Mouse (Mus musculus) brain, embryonic 18.5 days (tissue): ENCODE data around the gene Clpb.

Experiments used
- DNase-seq: peaks from one replicate; pipeline ENCODE4 v3.0.0-alpha.2; 2012; ENCODE audit warnings: low read depth, low spot score

Clpb gene

DNA sequence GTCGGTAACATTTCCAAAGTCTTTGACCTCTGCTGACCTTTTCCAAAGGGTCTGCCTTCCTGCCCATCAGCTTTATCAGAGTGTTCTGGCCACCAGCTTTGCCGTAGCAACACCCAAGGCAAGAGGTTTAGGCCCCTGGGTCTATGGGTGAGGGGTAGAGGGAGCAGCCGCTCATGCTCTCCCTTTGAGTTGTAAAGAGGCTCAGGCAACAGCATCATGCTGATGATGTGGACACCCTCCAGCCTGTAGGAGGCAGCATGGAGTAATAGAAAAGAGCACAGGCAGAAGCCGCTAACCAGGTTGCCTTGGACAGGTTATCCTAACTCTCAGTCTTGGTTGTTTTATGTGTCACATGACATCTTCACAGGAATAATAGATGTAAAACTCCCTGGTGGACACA is 61.6 kb downstream of the Clpb start:
- no peak for DNase-seq

DNA sequence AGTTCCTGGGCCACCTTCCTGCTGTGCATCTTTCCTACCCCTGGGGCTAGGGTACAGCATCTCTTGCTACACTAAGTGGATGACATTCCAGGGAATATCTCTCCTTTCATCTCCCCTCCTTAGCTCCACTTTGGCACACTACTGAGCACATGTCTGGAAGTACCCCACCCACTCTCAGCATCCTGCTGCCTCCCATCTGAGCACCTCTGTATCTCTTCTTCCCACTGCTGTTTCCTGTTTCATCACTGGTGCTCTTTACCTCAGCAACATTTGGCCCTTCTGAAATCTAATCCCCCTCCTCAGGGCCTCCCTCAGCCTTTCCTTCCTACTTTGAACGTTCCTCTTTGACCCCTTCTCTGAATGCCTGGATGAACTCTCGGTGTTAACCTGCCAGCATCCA is 63.5 kb downstream of the Clpb start:
- DNase-seq: no peak

DNA sequence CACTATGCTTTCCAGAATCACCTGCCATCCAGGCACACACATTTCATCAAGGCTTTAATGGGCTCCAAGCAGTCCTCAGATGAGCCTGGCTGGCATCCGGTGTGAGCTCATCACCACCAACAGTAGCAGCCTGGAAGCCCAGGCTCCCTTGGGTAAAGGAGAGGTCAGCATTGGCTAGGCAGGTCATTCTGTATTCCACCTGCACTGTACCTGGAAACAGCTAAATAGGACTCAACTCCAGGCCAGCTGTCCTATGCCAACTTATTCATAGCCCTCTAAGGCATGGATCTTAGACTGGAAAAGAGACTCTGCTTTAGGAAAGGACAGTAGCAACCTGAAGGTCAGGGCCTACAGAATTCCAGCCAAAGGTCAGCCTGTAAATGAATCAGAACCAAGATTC is 68.7 kb downstream of the Clpb start:
- no peak for DNase-seq

DNA sequence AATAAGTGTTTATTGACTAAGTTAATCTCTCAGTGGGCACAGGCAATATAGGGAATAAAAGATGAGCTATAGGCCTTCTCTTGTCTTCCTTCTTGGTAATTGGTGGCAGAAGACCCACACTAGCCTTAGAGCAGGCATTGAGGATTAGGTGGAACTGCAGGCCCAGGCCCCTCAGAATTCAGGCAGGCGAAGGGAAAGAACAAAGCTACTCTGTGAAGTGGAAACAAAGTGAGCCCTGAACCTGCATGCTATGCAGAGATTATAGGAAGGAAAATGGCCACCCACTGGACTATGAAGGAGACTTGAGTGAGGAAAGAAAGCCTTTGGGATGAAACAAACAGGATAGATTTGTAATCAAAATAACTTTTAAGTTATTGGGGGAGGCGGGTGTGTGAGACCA is 69.6 kb downstream of the Clpb start:
- no peak for DNase-seq

DNA sequence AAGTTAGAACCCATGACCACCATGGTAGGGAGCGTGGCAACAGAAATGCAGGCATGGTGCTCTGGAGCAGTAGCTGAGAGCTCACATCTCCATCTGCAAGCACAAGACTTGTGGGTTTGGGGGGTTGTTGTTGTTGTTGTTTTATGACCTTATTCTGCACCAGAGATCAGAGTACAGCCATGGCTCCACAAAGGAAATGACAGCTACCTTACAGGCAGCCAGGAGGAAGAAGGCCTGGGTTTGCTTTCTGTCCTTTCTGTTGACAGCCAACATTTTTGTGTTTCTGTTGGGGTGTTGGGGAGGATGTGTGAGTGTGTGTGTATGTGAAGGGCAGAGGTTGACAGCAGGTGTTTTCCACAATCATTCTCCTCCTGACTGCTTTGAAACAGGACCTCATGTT is 71.9 kb downstream of the Clpb start:
- no peak for DNase-seq

DNA sequence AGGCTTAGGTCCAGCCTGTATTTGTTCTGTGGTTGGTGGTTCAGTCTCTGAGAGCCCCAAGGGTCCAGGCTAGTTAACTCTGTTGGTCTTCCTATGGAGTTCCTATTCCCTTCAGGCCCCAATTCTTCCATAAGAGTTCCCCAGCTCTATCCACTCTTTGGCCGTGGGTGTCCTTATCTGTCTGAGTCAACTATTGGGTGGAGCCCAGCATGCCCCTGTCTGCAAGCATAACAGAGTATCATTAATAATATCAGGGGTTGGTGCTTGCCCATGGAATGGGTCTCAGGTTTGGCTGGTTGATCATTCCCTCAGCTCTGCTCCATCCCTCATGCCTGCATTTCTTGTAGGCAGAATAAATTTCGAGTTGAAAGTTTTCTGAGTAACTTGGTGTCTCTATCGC is 74.3 kb downstream of the Clpb start:
- no peak for DNase-seq

DNA sequence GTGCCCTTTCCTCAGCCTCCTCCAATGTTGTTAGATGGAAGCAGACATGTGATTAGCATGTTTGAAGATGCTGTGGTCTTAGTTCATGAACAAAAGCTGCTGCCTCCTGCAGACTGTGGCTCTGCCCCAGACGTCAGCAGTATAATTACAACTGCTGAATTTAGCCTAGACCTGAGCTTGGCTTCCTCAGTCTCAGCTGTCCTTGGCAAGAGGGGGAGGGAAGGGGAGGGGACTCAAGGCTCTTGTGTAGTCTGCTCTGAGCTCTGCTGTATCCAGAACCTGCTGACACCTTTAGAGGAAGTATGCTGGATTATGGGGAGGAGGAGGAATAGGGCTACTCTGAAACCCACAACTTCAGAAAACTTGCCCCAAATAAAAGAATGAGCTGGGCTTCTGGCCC is 76.2 kb downstream of the Clpb start:
- no peak for DNase-seq

DNA sequence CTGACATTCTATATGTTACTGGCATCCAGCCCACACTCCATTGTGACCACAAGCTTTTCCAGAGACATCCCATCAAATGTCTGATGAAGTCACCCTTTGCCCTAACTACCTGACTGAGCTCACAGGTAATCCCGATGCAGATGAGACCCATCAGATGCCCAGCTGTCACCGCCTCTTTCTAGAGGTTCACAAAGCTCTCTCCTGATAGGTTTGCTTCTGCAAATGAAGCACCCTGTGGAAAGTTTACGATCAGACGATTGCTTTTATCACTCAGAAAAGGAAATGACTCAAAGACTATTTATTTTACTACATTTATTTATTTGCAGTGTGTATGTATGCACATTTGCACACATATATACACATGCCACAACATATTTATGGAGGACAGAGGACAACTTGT is 80.1 kb downstream of the Clpb start:
- DNase-seq: no peak

DNA sequence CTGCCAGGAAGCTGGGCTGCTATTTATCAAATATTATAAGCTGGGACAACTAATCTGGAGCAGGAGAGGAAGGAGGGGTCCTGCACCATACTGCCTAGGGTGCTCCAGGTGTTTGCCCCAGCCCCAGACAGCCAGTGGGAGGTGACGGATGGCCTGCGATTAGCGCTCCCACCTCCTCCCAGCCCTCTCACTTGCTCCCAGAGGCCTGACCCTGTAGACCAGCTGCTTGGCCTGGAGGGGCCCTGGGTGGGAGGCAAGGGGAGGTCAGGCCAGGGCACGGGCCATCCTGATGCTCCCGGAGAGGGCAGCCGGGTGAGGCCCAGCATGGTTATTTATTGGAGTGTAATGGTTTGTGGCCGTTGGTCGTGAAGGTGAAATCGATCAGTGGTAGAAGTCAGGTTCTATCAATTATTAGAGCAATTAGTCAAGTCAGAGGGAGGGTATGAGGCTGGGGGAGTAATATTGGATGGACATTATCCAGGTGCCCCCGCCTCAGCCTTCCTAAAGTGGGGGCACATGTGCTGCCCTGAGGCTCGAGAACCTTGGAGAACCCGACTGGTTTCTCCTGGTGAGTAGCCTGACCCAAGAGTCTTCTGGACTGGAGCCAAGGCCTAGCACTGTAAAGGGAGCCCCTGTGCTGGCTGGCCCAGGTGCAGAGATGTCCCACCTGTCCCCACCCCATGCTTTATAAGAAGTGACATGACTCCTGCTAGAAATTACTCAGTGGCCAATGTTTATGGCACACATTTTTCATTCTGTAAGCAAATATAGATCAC is 83.3 kb downstream of the Clpb start:
- DNase-seq: no peak

DNA sequence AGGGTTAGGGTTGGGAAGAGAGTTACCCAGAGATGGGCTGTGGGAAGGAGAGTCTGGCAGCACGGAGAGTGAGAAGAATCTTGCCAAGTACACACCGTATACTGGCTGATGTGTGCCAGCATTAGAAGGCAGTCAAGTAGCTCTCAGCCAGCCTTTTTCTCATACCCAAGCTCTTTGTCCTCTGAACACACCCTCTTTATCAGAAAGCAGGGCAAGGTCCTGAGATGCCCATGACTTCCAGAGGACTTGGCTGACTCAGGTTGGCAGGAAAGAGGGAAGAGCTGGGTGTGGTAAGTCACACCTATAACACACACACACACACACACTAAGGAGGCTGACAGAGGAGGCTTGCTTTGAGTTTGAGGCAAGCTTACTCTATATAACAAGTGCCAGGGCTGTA is 86.8 kb downstream of the Clpb start:
- DNase-seq: no peak

DNA sequence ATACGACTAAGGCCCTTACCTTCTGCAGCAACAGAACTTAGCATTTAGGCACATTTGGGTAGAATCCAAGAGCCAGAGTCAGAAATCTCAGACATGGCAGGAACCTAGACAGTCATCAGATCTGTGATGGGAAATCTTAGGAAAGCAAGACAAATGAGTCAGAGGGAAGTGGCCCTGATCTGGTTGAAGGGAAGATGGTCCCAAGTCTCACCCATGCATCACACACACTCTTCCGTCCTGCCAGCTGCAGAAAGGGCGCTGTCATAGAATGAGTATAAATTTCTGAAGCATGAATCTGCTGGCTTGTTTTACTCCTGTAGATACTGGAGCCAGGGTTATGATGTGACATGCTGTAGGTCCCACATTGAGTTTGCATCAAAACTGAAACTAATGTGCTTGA is 88.9 kb downstream of the Clpb start:
- no peak for DNase-seq

DNA sequence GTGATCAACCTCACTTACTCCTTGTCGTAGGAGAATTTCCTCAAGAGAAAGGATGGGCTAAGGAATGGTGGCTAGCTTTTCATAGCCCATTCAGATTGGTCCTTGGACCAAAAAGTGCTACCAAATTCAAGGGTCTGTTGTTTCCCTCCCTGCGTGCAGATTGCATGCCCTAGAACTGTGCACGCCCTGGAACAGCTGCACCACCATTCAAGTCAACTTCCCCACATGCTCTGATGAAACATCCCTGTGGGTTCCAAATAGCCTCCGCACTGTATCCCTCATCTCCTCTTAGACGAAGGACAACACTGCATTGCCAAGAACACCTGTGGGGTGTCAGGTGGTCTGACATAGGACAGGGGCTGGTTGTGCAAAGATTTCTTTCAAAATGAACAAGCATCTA is 90.1 kb downstream of the Clpb start:
- DNase-seq: no peak

DNA sequence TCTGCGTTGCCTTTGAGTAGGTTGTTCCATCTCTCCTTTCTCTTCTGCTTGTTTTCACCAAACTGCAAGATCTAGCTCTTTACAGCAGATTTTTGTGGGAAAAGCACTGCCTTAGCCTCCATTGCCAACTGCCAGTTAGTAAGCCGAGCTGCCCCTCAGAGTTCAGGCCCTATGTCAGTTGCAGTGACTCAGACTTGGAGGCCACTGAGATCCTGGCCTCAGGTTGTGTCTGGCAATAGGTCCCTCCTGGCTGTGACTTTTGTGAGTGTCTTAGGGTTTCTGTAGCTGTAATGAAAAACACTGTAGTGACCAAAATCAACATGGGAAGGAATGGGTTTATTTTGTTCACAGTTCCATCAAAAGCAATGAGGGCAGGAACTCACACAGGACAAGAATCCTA is 91.0 kb downstream of the Clpb start:
- no peak for DNase-seq

DNA sequence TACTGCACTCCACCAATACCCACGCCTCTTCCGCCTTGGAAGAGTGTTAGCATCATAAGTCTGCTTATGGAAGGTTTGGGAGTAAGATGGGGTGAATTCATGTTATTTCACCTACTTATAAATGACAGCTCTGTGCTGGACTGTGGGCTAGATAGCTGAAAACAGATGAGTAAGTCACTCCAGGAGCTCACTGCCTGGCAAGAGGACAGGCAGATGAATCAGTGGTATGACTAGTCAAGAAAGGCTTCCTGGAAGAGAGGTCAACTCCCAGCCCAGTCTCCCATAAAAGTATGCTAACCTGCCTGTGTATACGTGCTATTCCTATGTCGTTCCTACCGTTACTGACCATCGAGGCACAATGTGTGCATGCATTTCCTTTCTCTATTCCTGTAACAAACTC is 91.9 kb downstream of the Clpb start:
- no peak for DNase-seq

DNA sequence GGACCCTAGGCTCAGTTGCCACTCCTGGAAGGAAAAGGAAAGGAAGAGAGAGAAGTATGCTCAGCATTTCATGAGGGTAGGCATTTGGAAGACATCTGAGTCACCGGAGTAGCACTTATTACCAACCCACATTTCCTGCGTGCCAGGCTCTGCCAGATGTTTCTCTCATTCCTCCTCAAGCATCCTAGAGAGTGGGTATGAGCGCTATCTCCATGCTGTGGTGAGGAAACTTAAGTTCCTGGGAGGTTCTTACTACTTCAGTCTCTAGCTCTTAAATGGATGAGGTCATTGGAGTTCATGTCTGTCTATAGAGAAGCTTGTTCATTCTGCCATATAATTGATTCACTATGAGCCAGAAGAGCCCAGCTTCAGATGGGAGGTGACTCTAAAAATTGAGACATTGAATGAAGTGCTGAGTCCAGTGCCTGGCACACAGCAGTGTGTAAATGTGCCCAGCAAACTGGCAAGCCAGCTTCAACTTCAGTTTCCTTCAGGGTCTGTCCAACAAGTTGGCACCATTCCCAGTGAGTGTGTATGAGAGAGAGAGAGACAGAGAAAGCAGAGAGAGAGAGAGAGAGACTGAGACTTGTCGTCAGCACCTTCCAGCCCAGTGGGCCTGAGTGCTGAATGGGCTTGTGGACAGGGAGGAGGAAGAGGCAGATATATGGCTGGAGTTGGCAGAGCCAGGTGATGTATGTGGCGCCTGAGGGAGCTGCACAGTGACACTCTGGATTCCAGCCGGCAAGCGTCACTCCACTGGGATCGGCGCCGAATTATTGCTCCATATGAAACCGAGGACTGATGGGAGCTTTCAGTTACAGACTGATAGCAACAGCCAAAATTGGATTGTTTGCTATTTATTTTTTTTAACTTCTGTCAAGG is 98.7 kb downstream of the Clpb start:
- DNase-seq: peak; percentile 32

DNA sequence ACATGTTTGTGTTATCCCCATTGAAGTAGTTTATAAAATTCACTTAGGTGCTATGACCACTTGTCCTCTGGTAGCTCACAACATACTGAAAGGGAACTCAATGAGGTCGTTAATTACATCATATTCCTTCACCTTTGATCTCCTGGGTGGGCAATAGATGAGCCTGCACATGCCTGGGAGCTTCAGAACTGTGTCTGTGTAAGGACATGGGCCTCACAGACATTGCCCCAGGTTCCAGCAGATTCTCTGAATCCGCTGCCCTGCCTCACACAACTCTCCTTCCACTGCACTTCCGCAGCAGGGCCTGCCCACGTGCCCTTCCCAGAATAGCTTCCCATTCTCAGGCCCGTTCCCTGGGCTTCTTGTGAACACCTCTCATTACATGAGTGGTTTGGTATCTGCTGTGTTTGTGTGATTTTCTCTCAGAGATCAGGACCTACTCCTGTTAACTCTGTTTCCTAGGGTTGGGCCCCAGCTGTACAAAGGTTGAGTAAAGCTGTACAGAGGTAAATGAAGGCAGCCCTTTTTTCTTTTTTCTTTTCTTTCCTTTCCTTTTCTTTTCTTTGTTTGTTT is 104.0 kb downstream of the Clpb start:
- no peak for DNase-seq

DNA sequence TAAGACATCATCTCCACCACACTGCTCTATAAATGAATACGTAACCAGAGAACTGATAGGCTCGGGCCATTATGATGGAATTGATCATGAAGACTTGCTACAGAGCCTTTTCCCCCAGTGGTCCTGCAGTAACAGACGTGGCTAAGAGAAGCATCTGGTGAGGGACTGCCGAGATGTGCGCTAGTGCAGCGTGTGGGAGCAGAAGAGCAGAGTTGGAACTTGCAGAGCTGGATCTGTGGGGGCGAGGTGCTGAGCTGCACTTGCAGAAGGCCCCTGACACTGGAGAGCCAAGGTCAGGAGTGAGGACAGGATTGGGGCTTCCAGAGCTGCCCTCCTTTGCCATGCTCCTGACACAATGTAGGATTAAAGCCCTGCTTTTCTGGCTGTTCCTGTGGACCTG is 106.6 kb downstream of the Clpb start:
- no peak for DNase-seq

DNA sequence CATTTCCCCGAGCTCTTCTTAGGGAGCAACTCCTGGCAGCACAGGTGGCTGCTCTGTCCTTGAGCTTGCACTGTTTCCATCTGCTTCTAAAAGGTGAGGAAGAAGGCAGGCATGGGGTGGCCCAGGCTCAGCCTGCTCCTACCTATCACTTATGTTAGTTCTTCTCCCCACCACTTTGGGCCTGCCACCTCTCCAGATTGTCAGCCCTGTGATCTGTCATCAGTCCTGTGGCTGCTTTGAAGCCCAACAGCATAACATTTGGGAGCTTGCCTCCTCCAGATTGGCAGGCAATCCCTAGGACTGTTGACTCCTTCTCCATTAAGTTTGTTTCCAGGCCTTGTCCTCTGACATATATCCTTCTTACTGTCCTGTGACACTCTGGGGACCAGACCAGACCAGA is 108.2 kb downstream of the Clpb start:
- DNase-seq: no peak

DNA sequence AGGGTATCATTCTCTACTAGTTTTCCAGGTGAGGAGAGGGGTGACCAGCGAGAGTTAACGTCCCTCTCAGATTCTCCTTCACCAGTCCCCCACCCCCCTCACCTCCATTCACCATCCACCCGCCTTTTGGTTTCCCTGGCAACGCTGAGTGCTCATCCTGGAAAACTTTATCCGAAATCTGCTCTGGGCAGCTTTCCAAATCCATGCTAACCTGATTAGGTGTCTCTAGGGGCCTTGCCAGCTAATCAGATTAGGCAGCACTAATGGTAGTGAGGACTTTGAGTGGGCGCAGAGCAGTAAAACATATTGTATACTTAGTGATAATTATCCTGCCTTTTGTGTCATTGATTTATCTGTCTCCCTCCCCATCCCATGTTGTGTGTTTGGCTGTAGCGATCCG is 109.3 kb downstream of the Clpb start:
- DNase-seq: peak; percentile 28

DNA sequence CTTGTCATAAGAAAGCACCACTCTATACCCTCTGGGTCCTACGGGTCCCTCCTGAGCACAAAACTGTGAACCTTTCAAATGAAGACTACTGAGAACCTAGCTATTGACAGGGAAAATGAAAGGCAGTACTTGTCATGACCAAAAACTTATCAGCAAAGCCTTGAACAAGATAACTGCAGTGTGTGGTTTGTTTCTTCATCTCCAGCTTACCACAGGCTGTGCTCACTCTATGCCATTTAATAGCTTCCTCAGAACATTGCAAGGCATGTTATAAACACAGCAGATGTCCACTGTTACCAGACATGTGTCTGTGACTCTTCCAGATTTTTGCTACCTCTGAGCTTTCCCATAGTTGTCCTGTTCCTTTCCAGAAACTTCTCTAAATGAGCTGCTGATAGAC is 113.6 kb downstream of the Clpb start:
- DNase-seq: no peak

DNA sequence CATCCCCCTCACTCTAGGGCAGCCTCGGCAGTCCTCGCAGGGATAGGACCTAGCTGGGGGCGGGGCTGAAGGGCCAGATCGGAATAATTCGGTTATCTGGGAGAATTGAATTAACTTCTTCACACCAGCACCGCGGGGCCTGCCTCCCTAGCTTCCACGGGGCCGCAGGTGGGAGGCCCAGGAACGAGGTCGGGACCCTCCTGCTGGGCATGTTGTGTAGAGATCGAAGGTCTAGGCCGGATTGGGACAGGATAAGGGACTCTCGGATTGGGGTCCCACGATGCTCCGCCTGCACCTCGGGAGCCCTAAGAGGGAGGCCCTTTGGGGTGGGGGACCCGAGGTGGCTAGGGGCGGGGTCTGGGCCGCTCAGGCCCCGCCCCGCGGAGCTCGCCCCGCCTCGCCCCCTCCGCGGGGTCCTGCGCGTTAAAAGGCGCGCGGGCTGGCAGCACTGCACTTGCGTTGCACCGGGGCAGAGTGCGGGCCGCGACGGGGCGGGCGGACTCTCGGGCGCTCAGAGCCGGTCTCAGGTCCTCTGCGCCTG is 154.5 kb downstream of the Clpb start, which contains the start of gene Phox2a:
TSS of gene Phox2a (plus strand) at position 453 of the 541 bp plus-strand sequence.
- no peak for DNase-seq

DNA sequence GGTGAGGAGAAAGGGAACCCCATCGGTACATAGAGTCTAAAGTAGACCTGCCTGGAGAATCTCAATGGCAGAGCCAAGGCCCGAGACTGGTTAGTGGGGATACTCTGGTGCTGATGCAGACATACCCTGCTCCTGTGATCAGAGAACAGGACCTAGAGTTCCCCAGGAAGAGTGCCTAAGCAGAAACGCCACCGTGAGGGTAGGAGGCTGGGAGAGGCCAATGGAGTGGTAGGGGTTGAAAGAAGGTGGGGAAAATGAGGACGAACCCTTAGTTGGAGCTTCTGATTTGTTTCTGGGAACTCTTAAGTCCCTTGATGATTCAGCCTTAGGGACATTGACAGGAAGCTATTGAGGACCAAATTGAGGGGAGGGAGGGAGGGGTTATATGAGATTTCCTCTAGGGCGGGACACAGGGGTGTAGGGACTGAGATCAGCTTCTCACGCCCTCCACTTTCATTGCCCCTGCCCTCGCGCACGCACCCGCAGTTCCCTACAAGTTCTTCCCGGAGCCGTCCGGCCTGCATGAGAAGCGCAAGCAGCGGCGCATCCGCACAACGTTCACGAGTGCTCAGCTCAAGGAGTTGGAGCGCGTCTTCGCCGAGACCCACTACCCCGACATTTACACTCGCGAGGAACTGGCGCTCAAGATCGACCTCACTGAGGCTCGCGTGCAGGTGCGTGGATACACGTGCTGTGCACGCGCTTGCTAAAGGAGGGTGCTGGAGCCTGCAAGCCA is 157.0 kb downstream of the Clpb start:
- DNase-seq: no peak
